Mouse (Mus musculus): Measurements from ENCODE around the gene Cwc25. TPM values are rescaled to one million over a fixed set of nuclear protein-coding genes. Genes with fewer than 3 reads are reported as not detected.

The Cwc25 gene
- 20.1 and 28.6 TPM in 2 replicates for polyA plus RNA-seq (2012; rRNA removed)

DNA sequence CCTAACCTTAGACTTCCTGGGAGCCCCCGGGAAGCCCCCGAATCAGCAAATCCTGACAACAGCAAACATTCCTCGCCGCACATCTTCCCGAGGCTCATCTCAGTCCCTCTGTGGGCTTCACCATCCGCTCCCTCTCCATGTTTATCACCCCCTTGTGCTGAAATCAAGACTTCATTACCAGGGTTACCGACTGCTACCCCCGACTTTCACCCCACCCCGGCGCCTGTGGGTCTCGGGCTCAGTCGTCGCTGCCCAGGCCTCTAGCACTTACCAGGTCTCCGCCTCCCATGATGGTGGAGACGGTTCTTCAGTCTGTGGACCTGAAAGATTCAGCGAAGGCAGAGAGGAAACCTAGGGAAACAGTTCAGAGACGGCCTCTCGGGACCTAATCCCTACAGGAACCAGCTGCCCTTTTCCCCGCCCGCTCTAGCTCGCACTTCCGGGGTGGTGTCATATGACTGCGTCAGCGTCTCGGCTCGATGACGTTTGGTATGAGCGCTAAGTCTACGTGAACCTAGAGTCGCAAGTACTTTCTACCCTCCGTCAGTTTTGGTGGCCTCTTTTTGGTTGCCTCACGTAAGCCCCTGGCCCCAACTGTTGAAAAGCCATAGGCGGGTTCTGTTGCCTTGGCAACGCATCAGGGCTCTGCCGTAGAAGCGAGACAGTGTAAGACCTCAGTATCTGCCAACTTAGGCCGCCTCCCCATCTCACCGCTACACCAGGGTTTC is at the start of gene Cwc25:
Gene Cwc25, minus strand, starts transcription at position 403 of the 728 bp plus-strand sequence.

GRCm38 (mm10) chr11:97798782-97799145 is 32.4 kb upstream of the Cwc25 start, which contains the start of gene Lasp1:
Gene Lasp1, plus strand, starts transcription at chr11:97799000.

DNA sequence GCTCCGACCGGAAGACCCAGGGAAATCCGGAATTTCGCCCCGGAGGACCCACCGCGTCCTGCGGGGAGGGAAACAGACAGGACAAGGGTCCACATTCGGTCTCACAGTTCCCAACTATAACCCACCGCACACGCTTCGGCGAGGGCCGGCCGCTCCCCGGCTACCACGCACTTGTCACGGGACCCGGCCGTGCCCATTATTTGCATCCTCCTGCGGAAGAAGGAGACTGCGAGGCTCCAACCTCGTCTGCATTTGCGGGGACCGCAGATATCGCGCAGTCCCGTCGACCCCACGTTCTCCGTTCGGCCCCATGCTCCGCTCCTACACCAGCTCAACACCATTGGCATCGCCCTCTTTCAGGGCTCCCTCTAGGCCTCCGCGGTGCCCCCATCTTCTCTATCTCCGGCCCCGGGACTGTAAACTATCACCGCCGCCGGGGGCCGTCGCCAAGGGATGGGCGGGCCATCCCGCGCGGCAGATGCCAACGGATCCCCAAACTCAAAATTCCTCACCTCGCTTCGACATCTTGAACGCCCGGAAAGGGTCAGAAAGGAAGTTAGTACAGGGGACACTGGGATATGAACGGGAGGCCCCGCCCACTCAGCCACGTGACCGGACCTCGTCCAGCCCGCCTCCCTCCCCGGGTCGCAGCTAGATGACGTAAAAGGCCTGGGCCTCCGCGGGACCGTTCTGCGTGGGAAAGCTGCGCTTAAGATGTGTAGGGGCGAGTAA is 15.6 kb upstream of the Cwc25 start, which contains the start of gene Rpl23:
Gene Rpl23, minus strand, starts transcription at position 606 of the 732 bp plus-strand sequence.

DNA sequence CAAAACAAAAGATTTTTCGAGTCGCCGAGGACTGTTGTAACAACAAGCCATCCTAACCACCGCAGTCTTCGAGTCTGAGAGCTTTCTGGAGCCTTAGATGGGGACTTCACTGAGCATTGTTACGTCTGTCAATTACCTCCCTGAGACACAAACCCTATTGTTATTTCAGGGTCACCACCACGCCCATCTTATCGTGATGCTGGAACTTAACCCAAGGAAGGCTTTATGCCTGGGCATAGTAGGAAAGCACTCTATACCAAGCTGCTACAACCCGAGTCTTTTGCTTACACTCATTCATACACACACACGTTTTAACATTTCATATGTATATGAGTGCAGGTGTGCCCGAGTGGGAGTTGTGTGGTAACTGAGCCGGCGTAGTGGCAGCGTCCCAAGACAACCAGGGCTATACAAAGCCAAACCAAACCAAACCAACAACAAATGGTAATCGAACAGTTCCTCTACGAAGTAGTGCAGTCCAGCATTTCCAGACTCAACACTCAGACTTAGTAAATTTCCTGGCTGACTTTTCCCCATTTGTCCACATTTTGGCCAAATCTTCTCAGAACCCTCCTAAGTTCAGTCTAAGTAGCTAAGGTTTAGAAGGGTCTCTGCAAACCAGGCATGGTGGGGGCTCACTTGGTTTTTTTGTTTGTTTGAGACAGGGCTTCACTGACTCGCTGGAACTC is 9.6 kb upstream of the Cwc25 start, which contains the start of gene 1700001P01Rik:
Gene 1700001P01Rik, minus strand, starts transcription at position 111 of the 689 bp plus-strand sequence.

GRCm38 (mm10) chr11:97744063-97744717 is 22.2 kb downstream of the Cwc25 start, which contains the start of gene Pip4k2b:
Gene Pip4k2b, minus strand, starts transcription at chr11:97744704.

GRCm38 (mm10) chr11:97703039-97703826 is 63.1 kb downstream of the Cwc25 start, which contains the start of gene Psmb3:
Gene Psmb3, plus strand, starts transcription at chr11:97703399.

DNA sequence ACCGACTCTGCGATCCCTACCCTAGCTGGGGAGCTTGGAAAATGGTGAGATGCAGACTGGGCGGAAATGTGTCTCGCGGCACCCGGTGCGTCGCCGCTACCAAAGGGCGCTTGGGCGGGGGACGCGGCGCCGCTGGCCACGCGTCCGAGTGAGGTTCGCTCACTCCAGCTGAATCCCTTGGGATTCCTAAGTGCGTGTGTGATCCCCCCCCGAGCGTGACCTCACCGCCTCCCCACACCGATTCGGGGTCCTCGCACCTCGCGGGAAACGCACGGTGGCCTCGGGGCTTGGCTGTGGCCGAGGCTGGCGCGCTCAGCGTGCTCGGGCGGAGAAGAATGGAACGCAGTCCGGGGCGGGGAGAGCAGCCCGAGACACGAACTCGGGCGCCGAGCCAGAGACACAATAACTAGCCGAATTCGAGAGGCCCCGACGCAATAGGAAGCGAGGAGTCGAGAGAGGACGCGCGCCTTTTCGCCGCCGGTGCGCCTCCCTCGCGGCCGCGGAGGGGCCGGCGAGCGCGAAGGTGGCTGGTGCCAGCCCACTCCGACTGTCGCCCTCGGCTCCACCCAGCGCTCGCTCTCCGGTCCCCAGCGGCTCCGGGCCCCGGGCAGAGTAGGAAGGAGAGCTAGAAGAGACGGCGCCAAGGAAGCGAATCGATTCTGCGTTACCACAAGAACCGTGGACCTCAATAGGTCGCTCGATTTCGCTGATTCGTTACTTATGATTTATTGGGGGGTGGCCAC is 66.2 kb downstream of the Cwc25 start, which contains the start of gene Pcgf2:
Gene Pcgf2, minus strand, starts transcription at position 495 of the 743 bp plus-strand sequence.

Other genes starting within 250 kb of the Cwc25 start
- 12.5 and 17.5 TPM in 2 replicates for gene Srcin1, start 190.4 kb downstream of the Cwc25 start, polyA plus RNA-seq (2012; rRNA removed)
- 12.7 and 22.7 TPM in 2 replicates for gene Epop, start 136.9 kb downstream of the Cwc25 start, polyA plus RNA-seq (2012; rRNA removed)
- 34.2 and 41.0 TPM in 2 replicates for gene Mllt6, start 103.1 kb downstream of the Cwc25 start, polyA plus RNA-seq (2012; rRNA removed)
- gene Cisd3, start 80.7 kb downstream of the Cwc25 start, polyA plus RNA-seq (2012; rRNA removed) = 8.7 and 11.0 TPM in 2 replicates
- gene Pcgf2, start 66.1 kb downstream of the Cwc25 start, polyA plus RNA-seq (2012; rRNA removed) = 92.4 and 117 TPM in 2 replicates
- gene Psmb3, start 63.2 kb downstream of the Cwc25 start, polyA plus RNA-seq (2012; rRNA removed) = 282 and 471 TPM in 2 replicates
- 30.7 and 36.6 TPM in 2 replicates for gene Pip4k2b, start 21.9 kb downstream of the Cwc25 start, polyA plus RNA-seq (2012; rRNA removed)
- 0.52 and 0.95 TPM in 2 replicates for gene 1700001P01Rik, start 9.4 kb upstream of the Cwc25 start, polyA plus RNA-seq (2012; rRNA removed)
- 992 and 1,452 TPM in 2 replicates for gene Rpl23, start 15.9 kb upstream of the Cwc25 start, polyA plus RNA-seq (2012; rRNA removed)
- gene Lasp1, start 32.4 kb upstream of the Cwc25 start, polyA plus RNA-seq (2012; rRNA removed) = 58.6 and 78.0 TPM in 2 replicates
- gene B230217C12Rik, start 74.2 kb upstream of the Cwc25 start, polyA plus RNA-seq (2012; rRNA removed) = 8.3 and 18.7 TPM in 2 replicates
- 0.67 and 0.74 TPM in 2 replicates for gene Fbxo47, start 117.6 kb upstream of the Cwc25 start, polyA plus RNA-seq (2012; rRNA removed)
- gene Plxdc1, start 219.9 kb upstream of the Cwc25 start, polyA plus RNA-seq (2012; rRNA removed) = 0.13 and 0.31 TPM in 2 replicates
- gene Arl5c, start 229.6 kb upstream of the Cwc25 start, polyA plus RNA-seq (2012; rRNA removed) = 0.91 and 1.3 TPM in 2 replicates

All from central nervous system, embryonic 11.5 days (tissue).